Mouse (Mus musculus): Measurements from ENCODE around the gene Gas8.

DNA sequence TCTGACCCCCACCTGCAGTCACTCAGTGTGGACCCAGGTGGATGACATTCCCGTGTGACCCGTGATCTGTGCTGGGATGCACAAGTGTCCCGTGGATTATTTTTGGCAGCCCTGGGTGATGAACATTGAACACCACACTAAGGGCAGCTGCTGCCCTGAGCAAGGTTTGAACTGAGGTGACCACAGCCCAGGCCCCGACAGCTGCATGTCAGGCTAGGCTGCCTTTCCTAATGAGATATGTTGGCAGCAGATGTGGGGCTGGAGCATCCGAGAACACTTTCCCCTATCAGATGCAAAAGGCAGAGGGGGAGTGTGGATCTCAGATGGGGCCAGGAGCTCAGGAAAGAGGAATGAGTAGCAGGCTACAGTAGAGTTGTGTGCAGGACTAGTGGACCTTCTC, 7.8 kb upstream of the Gas8 start:
- no peak for TF ChIP-seq CTCF (IDR thresholded peaks at IDR 0.05; ENCODE audit: low read depth)
- no peak for TF ChIP-seq EP300 (optimal IDR thresholded peaks at IDR 0.05)
